Mouse (Mus musculus) liver, embryonic 14.5 days (tissue): ENCODE measurements around the gene Pan3.

Source experiments
- CTCF ChIP-seq: IDR thresholded peaks from 2 replicates; pipeline ENCODE4 v1.5.1; 2016; ENCODE audit warnings: antibody characterized with exemption, low read depth, control low read depth
- EP300 ChIP-seq: IDR thresholded peaks from 2 replicates; pipeline ENCODE4 v1.6.1; 2016; ENCODE audit warnings: antibody characterized with exemption, low read depth

GRCm38 (mm10) chr5:147440996-147441507, 11.1 kb downstream of the Pan3 start:
- TF ChIP-seq CTCF = no peak
- TF ChIP-seq EP300 = no peak
